Mouse (Mus musculus): ENCODE data around the gene Glipr2. TPM values are rescaled to one million over a fixed set of nuclear protein-coding genes. Genes with fewer than 3 reads are reported as not detected.

Gene Glipr2
- polyA plus RNA-seq, 1 experiment from 2014 or later = 31.8 TPM

- H3K27me3 ChIP-seq (ENCODE audit: control insufficient read depth, insufficient read depth, low read length) = 0 out of 2 replicates have a peak, but pooled peaks cover 2% of the 10 kb centered on the region
- no peak for DNase-seq
- ATAC-seq (ENCODE audit: low FRiP score, low TSS enrichment) = no peak
- H3K36me3 ChIP-seq (ENCODE audit: control insufficient read depth, insufficient read depth, low read length) = no peaks in the 10 kb centered on the region
- H3K27ac ChIP-seq (replicated peaks; ENCODE audit: low read depth, low read length) = no peak overlapping the region
- WGBS = 53% methylated on average over 4 of the region's 4 CpGs
- H3K4me1 ChIP-seq (ENCODE audit: control insufficient read depth, insufficient read depth, low read length) = peaks cover 8% of the 10 kb centered on the region
- H3K4me2 ChIP-seq (ENCODE audit: low read length) = no peak overlapping the region
- no peak overlapping the region for H3K4me3 ChIP-seq (replicated peaks; ENCODE audit: low read depth, low read length)
- no peak overlapping the region for H3K9ac ChIP-seq (replicated peaks; ENCODE audit: low read length)
- no peaks in the 10 kb centered on the region for H3K9me3 ChIP-seq (ENCODE audit: control insufficient read depth, low read length)
Observed at GRCm38 (mm10) chr4:43964951-43965684, 7.9 kb downstream of the Glipr2 start.

- WGBS = 90% methylated on average over 7 of the region's 7 CpGs
- DNase-seq = no peak
- no peak overlapping the region for H3K27ac ChIP-seq (replicated peaks; ENCODE audit: low read depth, low read length)
- no peaks in the 10 kb centered on the region for H3K9me3 ChIP-seq (ENCODE audit: control insufficient read depth, low read length)
- H3K27me3 ChIP-seq (ENCODE audit: control insufficient read depth, insufficient read depth, low read length) = 0 out of 2 replicates have a peak, but pooled peaks cover 2% of the 10 kb centered on the region
- H3K36me3 ChIP-seq (ENCODE audit: control insufficient read depth, insufficient read depth, low read length) = no peaks in the 10 kb centered on the region
- H3K4me3 ChIP-seq (replicated peaks; ENCODE audit: low read depth, low read length) = no peak overlapping the region
- no peak for ATAC-seq (ENCODE audit: low FRiP score, low TSS enrichment)
- peaks cover 8% of the 10 kb centered on the region for H3K4me1 ChIP-seq (ENCODE audit: control insufficient read depth, insufficient read depth, low read length)
- no peak overlapping the region for H3K9ac ChIP-seq (replicated peaks; ENCODE audit: low read length)
- no peak overlapping the region for H3K4me2 ChIP-seq (ENCODE audit: low read length)
Observed at GRCm38 (mm10) chr4:43965856-43966535, 8.8 kb downstream of the Glipr2 start.

GRCm38 (mm10) chr4:43968650-43969049 lies 11.4 kb downstream of the Glipr2 start:
- DNase-seq = peak; percentile 32
- no peak overlapping the region for H3K27ac ChIP-seq (replicated peaks; ENCODE audit: low read depth, low read length)
- no peak overlapping the region for H3K4me3 ChIP-seq (replicated peaks; ENCODE audit: low read depth, low read length)
- ATAC-seq (ENCODE audit: low FRiP score, low TSS enrichment) = no peak
- no peaks in the 10 kb centered on the region for H3K9me3 ChIP-seq (ENCODE audit: control insufficient read depth, low read length)
- WGBS = 42% methylated on average over 13 of the region's 13 CpGs
- H3K9ac ChIP-seq (replicated peaks; ENCODE audit: low read length) = no peak overlapping the region
- H3K27me3 ChIP-seq (ENCODE audit: control insufficient read depth, insufficient read depth, low read length) = 0 out of 2 replicates have a peak, but pooled peaks cover 2% of the 10 kb centered on the region
- peaks cover 12% of the 10 kb centered on the region for H3K4me1 ChIP-seq (ENCODE audit: control insufficient read depth, insufficient read depth, low read length)
- no peak overlapping the region for H3K4me2 ChIP-seq (ENCODE audit: low read length)
- H3K36me3 ChIP-seq (ENCODE audit: control insufficient read depth, insufficient read depth, low read length) = no peaks in the 10 kb centered on the region

GRCm38 (mm10) chr4:43969373-43969772 lies 12.2 kb downstream of the Glipr2 start:
- Histone ChIP-seq H3K4me1 (ENCODE audit: control insufficient read depth, insufficient read depth, low read length) (peaks cover 13% of the 10 kb centered on the region), H3K9me3 (ENCODE audit: control insufficient read depth, low read length) (no peaks in the 10 kb centered on the region), H3K4me2 (ENCODE audit: low read length) (no peak overlapping the region), H3K27me3 (ENCODE audit: control insufficient read depth, insufficient read depth, low read length) (no peaks in the 10 kb centered on the region), H3K27ac (replicated peaks; ENCODE audit: low read depth, low read length) (no peak overlapping the region), H3K36me3 (ENCODE audit: control insufficient read depth, insufficient read depth, low read length) (no peaks in the 10 kb centered on the region), H3K4me3 (replicated peaks; ENCODE audit: low read depth, low read length) (no peak overlapping the region), H3K9ac (replicated peaks; ENCODE audit: low read length) (no peak overlapping the region)
- DNase-seq (peak; percentile 42), ATAC-seq (ENCODE audit: low FRiP score, low TSS enrichment) (no peak)
- WGBS = 18% methylated on average over 4 of the region's 4 CpGs

- H3K27ac ChIP-seq (replicated peaks; ENCODE audit: low read depth, low read length) = no peak overlapping the region
- H3K4me2 ChIP-seq (ENCODE audit: low read length) = no peak overlapping the region
- H3K9me3 ChIP-seq (ENCODE audit: control insufficient read depth, low read length) = no peaks in the 10 kb centered on the region
- 80% methylated on average over 20 of the region's 20 CpGs for WGBS
- H3K4me3 ChIP-seq (replicated peaks; ENCODE audit: low read depth, low read length) = no peak overlapping the region
- peaks cover 13% of the 10 kb centered on the region for H3K4me1 ChIP-seq (ENCODE audit: control insufficient read depth, insufficient read depth, low read length)
- H3K27me3 ChIP-seq (ENCODE audit: control insufficient read depth, insufficient read depth, low read length) = no peaks in the 10 kb centered on the region
- H3K36me3 ChIP-seq (ENCODE audit: control insufficient read depth, insufficient read depth, low read length) = no peaks in the 10 kb centered on the region
- DNase-seq = no peak
- no peak for ATAC-seq (ENCODE audit: low FRiP score, low TSS enrichment)
- H3K9ac ChIP-seq (replicated peaks; ENCODE audit: low read length) = no peak overlapping the region
Observed at GRCm38 (mm10) chr4:43970393-43971330, 13.5 kb downstream of the Glipr2 start.

GRCm38 (mm10) chr4:43971541-43972136 lies 14.4 kb downstream of the Glipr2 start:
- no peak overlapping the region for H3K9ac ChIP-seq (replicated peaks; ENCODE audit: low read length)
- no peaks in the 10 kb centered on the region for H3K36me3 ChIP-seq (ENCODE audit: control insufficient read depth, insufficient read depth, low read length)
- H3K27me3 ChIP-seq (ENCODE audit: control insufficient read depth, insufficient read depth, low read length) = no peaks in the 10 kb centered on the region
- H3K4me3 ChIP-seq (replicated peaks; ENCODE audit: low read depth, low read length) = no peak overlapping the region
- H3K9me3 ChIP-seq (ENCODE audit: control insufficient read depth, low read length) = no peaks in the 10 kb centered on the region
- H3K4me1 ChIP-seq (ENCODE audit: control insufficient read depth, insufficient read depth, low read length) = peaks cover 13% of the 10 kb centered on the region
- 63% methylated on average over 9 of the region's 9 CpGs for WGBS
- ATAC-seq (ENCODE audit: low FRiP score, low TSS enrichment) (no peak), DNase-seq (no peak)
- H3K4me2 ChIP-seq (ENCODE audit: low read length) = no peak overlapping the region
- 0 out of 2 replicates have a peak overlapping the region, but pooled peaks have one; percentile 9 for H3K27ac ChIP-seq (replicated peaks; ENCODE audit: low read depth, low read length)

GRCm38 (mm10) chr4:43972137-43972591 lies 15.0 kb downstream of the Glipr2 start:
- 0 out of 2 replicates have a peak overlapping the region, but pooled peaks have one; percentile 9 for H3K27ac ChIP-seq (replicated peaks; ENCODE audit: low read depth, low read length)
- no peak overlapping the region for H3K9ac ChIP-seq (replicated peaks; ENCODE audit: low read length)
- ATAC-seq (ENCODE audit: low FRiP score, low TSS enrichment) (no peak), DNase-seq (peak; percentile 36)
- no peak overlapping the region for H3K4me3 ChIP-seq (replicated peaks; ENCODE audit: low read depth, low read length)
- H3K9me3 ChIP-seq (ENCODE audit: control insufficient read depth, low read length) = no peaks in the 10 kb centered on the region
- WGBS = 2% methylated on average over 8 of the region's 8 CpGs
- peaks cover 13% of the 10 kb centered on the region for H3K4me1 ChIP-seq (ENCODE audit: control insufficient read depth, insufficient read depth, low read length)
- no peaks in the 10 kb centered on the region for H3K36me3 ChIP-seq (ENCODE audit: control insufficient read depth, insufficient read depth, low read length)
- no peaks in the 10 kb centered on the region for H3K27me3 ChIP-seq (ENCODE audit: control insufficient read depth, insufficient read depth, low read length)
- no peak overlapping the region for H3K4me2 ChIP-seq (ENCODE audit: low read length)

GRCm38 (mm10) chr4:43973526-43973981 lies 16.4 kb downstream of the Glipr2 start:
- no peaks in the 10 kb centered on the region for H3K36me3 ChIP-seq (ENCODE audit: control insufficient read depth, insufficient read depth, low read length)
- no peak overlapping the region for H3K4me2 ChIP-seq (ENCODE audit: low read length)
- no peak overlapping the region for H3K4me3 ChIP-seq (replicated peaks; ENCODE audit: low read depth, low read length)
- H3K27me3 ChIP-seq (ENCODE audit: control insufficient read depth, insufficient read depth, low read length) = no peaks in the 10 kb centered on the region
- WGBS = 28% methylated on average over 4 of the region's 4 CpGs
- peak; percentile 25 for DNase-seq
- H3K4me1 ChIP-seq (ENCODE audit: control insufficient read depth, insufficient read depth, low read length) = peaks cover 16% of the 10 kb centered on the region
- no peak overlapping the region for H3K27ac ChIP-seq (replicated peaks; ENCODE audit: low read depth, low read length)
- no peak for ATAC-seq (ENCODE audit: low FRiP score, low TSS enrichment)
- no peaks in the 10 kb centered on the region for H3K9me3 ChIP-seq (ENCODE audit: control insufficient read depth, low read length)
- H3K9ac ChIP-seq (replicated peaks; ENCODE audit: low read length) = no peak overlapping the region
